Mouse (Mus musculus): Measurements from ENCODE around the gene Col12a1.

GRCm38 (mm10) chr9:79689771-79690535, 28.7 kb downstream of the Col12a1 start:
- TF ChIP-seq CTCF (IDR thresholded peaks at IDR 0.05; ENCODE audit: control insufficient read depth, insufficient read depth, insufficient read length): no peak
- no peak for TF ChIP-seq MAX (IDR thresholded peaks at IDR 0.05)
